35 mouse cellular contexts compared by ENCODE assay signal in the genomic region with DNA sequence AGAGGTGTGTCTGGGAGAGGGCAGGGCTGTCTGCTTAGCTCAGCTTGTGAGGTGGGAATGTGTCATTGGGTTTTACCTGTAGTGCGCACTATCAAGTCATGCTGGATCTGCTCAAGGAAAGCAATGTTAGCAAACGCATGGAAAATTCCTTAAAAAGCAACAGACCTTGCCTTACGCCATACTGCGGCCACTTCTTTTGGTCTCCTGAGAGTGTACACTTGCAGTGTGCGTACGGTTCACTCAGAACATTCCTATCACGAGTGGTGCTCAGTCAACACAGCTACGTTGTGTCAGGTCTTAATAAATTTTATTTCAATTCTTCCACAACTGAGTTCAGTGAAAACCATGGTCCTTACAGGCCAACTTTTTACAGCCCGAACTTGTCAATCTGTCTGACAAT. TPM values are rescaled to one million over a fixed set of nuclear protein-coding genes. Genes with fewer than 3 reads are reported as not detected.
"Had no signal": no experiment of that assay in that cellular context is flagged by ENCODE, and none has a peak within 500 bp of the region (broad histone marks: within the 10 kb centered on the region; RNA-seq: fewer than 3 reads in every experiment).

No protein-coding gene starts in this region.

- DNase-seq: forebrain, postnatal 0 days; gastrocnemius, postnatal 14 days; gastrocnemius, postnatal 36 days; heart, adult 2 months; heart, postnatal 14 days; heart, postnatal 36 days; kidney, adult 11 months; kidney, adult 2 months; kidney, adult 9 months; kidney, postnatal 14 days; kidney, postnatal 36 days; layer of hippocampus, adult 9-11 months; layer of hippocampus, postnatal 36 days had no signal

- ATAC-seq: forebrain, postnatal 0 days; hindbrain, postnatal 0 days; intestine, embryonic 16.5 days had no signal

- H3K4me1 ChIP-seq: hindbrain, embryonic 13.5 days had no signal

- H3K4me2 ChIP-seq: heart, embryonic 11.5 days; heart, embryonic 13.5 days; heart, embryonic 15.5 days; hindbrain, embryonic 13.5 days; hindbrain, embryonic 15.5 days; kidney, embryonic 15.5 days; limb, embryonic 12.5 days had no signal

- H3K27ac ChIP-seq: heart, adult 2 months; heart, embryonic 13.5 days; heart, embryonic 15.5 days; hindbrain, embryonic 13.5 days; hindbrain, embryonic 15.5 days; hindbrain, postnatal 0 days; kidney, embryonic 15.5 days; kidney, postnatal 0 days; limb, embryonic 10.5 days; limb, embryonic 12.5 days had no signal

- H3K36me3 ChIP-seq: heart, embryonic 13.5 days; heart, embryonic 15.5 days; hindbrain, embryonic 13.5 days; hindbrain, embryonic 15.5 days; kidney, embryonic 15.5 days; limb, embryonic 10.5 days; limb, embryonic 12.5 days had no signal

- H3K9me3 ChIP-seq: heart, embryonic 13.5 days; heart, embryonic 15.5 days; hindbrain, embryonic 13.5 days; hindbrain, embryonic 15.5 days; kidney, embryonic 15.5 days; limb, embryonic 10.5 days; limb, embryonic 12.5 days had no signal

- H3K9ac ChIP-seq: forebrain, postnatal 0 days; heart, embryonic 13.5 days; heart, embryonic 15.5 days; hindbrain, embryonic 13.5 days; hindbrain, embryonic 15.5 days; kidney, embryonic 15.5 days; limb, embryonic 12.5 days had no signal

- H3K4me3 ChIP-seq: heart, adult 2 months; heart, embryonic 13.5 days; heart, embryonic 15.5 days; hindbrain, embryonic 13.5 days; hindbrain, embryonic 15.5 days; kidney, embryonic 15.5 days; limb, embryonic 10.5 days; limb, embryonic 12.5 days had no signal

- H3K27me3 ChIP-seq: hindbrain, embryonic 15.5 days; kidney, embryonic 15.5 days had no signal

RNA-seq across cellular contexts. Expression of a gene that starts 0.7 kb away (rescaled TPM):
- total RNA-seq: forebrain, postnatal 0 days; gastrocnemius, adult 18-20 months; gastrocnemius, postnatal 14 days; gastrocnemius, postnatal 36 days; heart, adult 2 months; heart, postnatal 14 days; heart, postnatal 36 days; hematopoietic stem cell, adult 5-6 weeks; hindbrain, postnatal 0 days; layer of hippocampus, adult 18-20 months; layer of hippocampus, adult 8-10 months; layer of hippocampus, postnatal 14 days; layer of hippocampus, postnatal 36 days; left cerebral cortex, adult 18-20 months; left cerebral cortex, adult 8-10 months; left cerebral cortex, postnatal 14 days; left cerebral cortex, postnatal 36 days had no signal
- polyA plus RNA-seq: forebrain, postnatal 0 days; heart, adult 2 months; hindbrain, postnatal 0 days; intestine, embryonic 14.5 days; kidney, postnatal 0 days; large intestine, adult 2 months had no signal
